Mouse (Mus musculus) hindbrain, embryonic 12.5 days (tissue): ENCODE data around the gene Dip2c. TPM values are rescaled to one million over a fixed set of nuclear protein-coding genes. Genes with fewer than 3 reads are reported as not detected.

Experiments
- ATAC-seq: fragments of 200-750 bp; cut with Nextera tagmentation; 2 replicates; pipeline ENCODE4 v1.8.0; 2017; ENCODE audit warnings: moderate TSS enrichment; ENCODE audit not compliant: low FRiP score
- H3K27ac ChIP-seq: fragments of 300-500 bp; sonication (generic); 2 replicates; pipeline ENCODE4 v1.5.1; 2016; ENCODE audit warnings: mild to moderate bottlenecking
- H3K27me3 ChIP-seq: fragments of 300-500 bp; sonication (generic); 2 replicates; pipeline ENCODE4 v1.6.1; 2016; ENCODE audit warnings: mild to moderate bottlenecking
- H3K36me3 ChIP-seq: fragments of 300-500 bp; sonication (generic); 2 replicates; pipeline ENCODE4 v1.6.1; 2016; ENCODE audit warnings: mild to moderate bottlenecking
- H3K4me1 ChIP-seq: fragments of 300-500 bp; sonication (generic); 2 replicates; pipeline ENCODE4 v1.6.1; 2016
- H3K4me2 ChIP-seq: fragments of 300-500 bp; sonication (generic); replicated peaks from 2 replicates; pipeline ENCODE4 v1.6.1; 2016; ENCODE audit warnings: mild to moderate bottlenecking
- H3K4me3 ChIP-seq: fragments of 300-500 bp; sonication (generic); 2 replicates; pipeline ENCODE4 v1.5.1; 2016; ENCODE audit warnings: mild to moderate bottlenecking
- H3K9ac ChIP-seq: fragments of 300-500 bp; sonication (generic); 2 replicates; pipeline ENCODE4 v1.6.1; 2016; ENCODE audit warnings: mild to moderate bottlenecking, moderate library complexity
- H3K9me3 ChIP-seq: fragments of 300-500 bp; sonication (generic); replicated peaks from 2 replicates; pipeline ENCODE4 v1.6.1; 2016; ENCODE audit warnings: mild to moderate bottlenecking
- WGBS: fragments of 180-500 bp; shearing (Covaris S2); methylation state at CpG from one replicate; pipeline ENCODE4 v1.1.7; 2016; 5-methylcytosine and 5-hydroxymethylcytosine counted together
- polyA plus RNA-seq: library from polyadenylated mRNA; unstranded; fragments of >200 nt; fragmentation: Nextera tagmentation; extraction: Ambion mirVana; gene quantifications from 2 replicates; pipeline ENCODE4 v1.2.1, GENCODE M21; 2016

Gene Dip2c
- polyA plus RNA-seq, 1 experiment from 2014 or later, result 12.7 TPM

- H3K27me3 ChIP-seq, result no peaks in the 10 kb centered on the region
- H3K27ac ChIP-seq, result no peak overlapping the region
- H3K4me2 ChIP-seq, result no peak overlapping the region
- WGBS, result 91% methylated on average over 4 of the region's 4 CpGs
- no peaks in the 10 kb centered on the region for H3K9me3 ChIP-seq
- H3K36me3 ChIP-seq, result no peaks in the 10 kb centered on the region
- no peak overlapping the region for H3K4me3 ChIP-seq
- ATAC-seq, result no peak
- no peaks in the 10 kb centered on the region for H3K4me1 ChIP-seq
- H3K9ac ChIP-seq, result no peak overlapping the region
Measured at GRCm38 (mm10) chr13:9340293-9340692, 64.0 kb downstream of the Dip2c start.

GRCm38 (mm10) chr13:9342696-9343095, 66.4 kb downstream of the Dip2c start:
- H3K4me1 ChIP-seq, result no peaks in the 10 kb centered on the region
- H3K4me2 ChIP-seq, result no peak overlapping the region
- H3K27me3 ChIP-seq, result no peaks in the 10 kb centered on the region
- H3K9ac ChIP-seq, result no peak overlapping the region
- WGBS, result 100% methylated on average over 1 of the region's 1 CpGs
- no peak overlapping the region for H3K27ac ChIP-seq
- H3K36me3 ChIP-seq, result no peaks in the 10 kb centered on the region
- no peak for ATAC-seq
- no peaks in the 10 kb centered on the region for H3K9me3 ChIP-seq
- H3K4me3 ChIP-seq, result no peak overlapping the region

DNA sequence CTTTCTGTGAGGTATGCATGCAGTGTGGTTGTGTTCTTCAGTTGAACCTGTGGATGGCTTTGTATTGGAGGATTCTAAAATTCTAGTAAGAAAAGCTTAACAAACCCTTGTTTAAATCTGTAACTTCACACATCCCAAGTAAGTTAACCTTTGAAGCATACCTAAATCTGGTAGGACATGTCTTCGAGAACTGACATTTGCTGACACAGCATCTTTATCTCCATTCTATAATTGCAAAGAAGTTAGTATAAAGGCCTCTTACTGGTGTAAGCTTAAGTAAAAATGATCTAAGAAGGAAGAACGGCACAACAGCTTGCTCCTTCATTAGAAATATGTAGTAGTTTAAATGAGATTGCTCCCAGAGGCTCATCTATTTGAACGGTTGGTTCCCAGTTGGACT, 71.1 kb downstream of the Dip2c start:
- Histone ChIP-seq H3K27me3 (no peaks in the 10 kb centered on the region), H3K9me3 (no peaks in the 10 kb centered on the region), H3K4me3 (no peak overlapping the region), H3K4me2 (no peak overlapping the region), H3K27ac (no peak overlapping the region), H3K4me1 (no peaks in the 10 kb centered on the region), H3K36me3 (no peaks in the 10 kb centered on the region), H3K9ac (no peak overlapping the region)
- 93% methylated on average over 3 of the region's 3 CpGs for WGBS
- ATAC-seq, result no peak

DNA sequence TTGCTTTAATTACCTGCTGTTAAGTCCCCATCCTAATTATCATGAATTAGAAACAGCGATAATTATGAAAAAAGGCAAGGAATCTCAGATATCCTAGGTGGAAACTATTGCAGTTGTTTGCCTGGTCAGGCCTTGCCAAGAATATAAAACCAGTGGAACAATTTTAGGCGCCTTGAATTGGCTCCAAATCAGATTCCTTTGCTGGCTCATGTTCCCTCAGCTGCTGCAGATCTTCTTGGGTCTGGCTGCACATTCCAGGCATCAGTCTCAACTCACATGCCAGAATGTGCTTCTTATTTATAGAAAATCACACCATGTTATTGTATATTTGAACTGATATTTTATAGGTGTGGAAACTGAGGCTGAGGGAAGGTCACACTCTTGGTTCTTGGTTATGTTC, 74.3 kb downstream of the Dip2c start:
- Histone ChIP-seq H3K4me1 (peaks cover 7% of the 10 kb centered on the region), H3K27me3 (no peaks in the 10 kb centered on the region), H3K4me3 (no peak overlapping the region), H3K4me2 (no peak overlapping the region), H3K9ac (no peak overlapping the region), H3K9me3 (no peaks in the 10 kb centered on the region), H3K36me3 (no peaks in the 10 kb centered on the region), H3K27ac (no peak overlapping the region)
- ATAC-seq, result no peak
- WGBS, result 91% methylated on average over 2 of the region's 2 CpGs

- H3K4me3 ChIP-seq, result no peak overlapping the region
- 90% methylated on average over 1 of the region's 1 CpGs for WGBS
- peaks cover 7% of the 10 kb centered on the region for H3K4me1 ChIP-seq
- no peak overlapping the region for H3K4me2 ChIP-seq
- no peak overlapping the region for H3K9ac ChIP-seq
- H3K27ac ChIP-seq, result no peak overlapping the region
- H3K36me3 ChIP-seq, result no peaks in the 10 kb centered on the region
- ATAC-seq, result no peak
- no peaks in the 10 kb centered on the region for H3K9me3 ChIP-seq
- no peaks in the 10 kb centered on the region for H3K27me3 ChIP-seq
Measured at GRCm38 (mm10) chr13:9353890-9354289, 77.6 kb downstream of the Dip2c start.

DNA sequence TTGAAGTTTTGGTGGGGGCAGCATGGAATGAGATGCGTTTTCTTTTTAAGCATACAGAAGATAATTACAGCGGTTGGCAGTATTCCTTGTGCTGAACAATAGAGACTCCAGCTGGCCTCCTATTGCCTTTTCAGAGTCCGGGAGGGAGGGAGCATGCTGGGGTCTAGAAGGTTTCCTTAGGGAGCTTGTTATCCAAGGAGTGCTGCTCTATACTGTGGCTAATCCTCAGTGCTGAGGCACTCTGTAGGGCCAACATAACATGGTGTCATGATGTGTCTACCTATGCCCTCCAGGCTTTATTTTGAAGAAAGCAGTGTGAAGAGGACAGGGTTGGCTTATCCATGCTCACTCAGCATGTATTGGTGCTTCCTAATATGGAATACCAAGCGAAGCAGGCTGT, 79.0 kb downstream of the Dip2c start:
- no peaks in the 10 kb centered on the region for H3K36me3 ChIP-seq
- H3K27me3 ChIP-seq, result no peaks in the 10 kb centered on the region
- no peaks in the 10 kb centered on the region for H3K9me3 ChIP-seq
- ATAC-seq, result peak; percentile 80
- H3K27ac ChIP-seq, result no peak overlapping the region
- WGBS, result 44% methylated on average over 4 of the region's 4 CpGs
- H3K9ac ChIP-seq, result no peak overlapping the region
- H3K4me3 ChIP-seq, result no peak overlapping the region
- peaks cover 7% of the 10 kb centered on the region for H3K4me1 ChIP-seq
- no peak overlapping the region for H3K4me2 ChIP-seq

- Histone ChIP-seq H3K9ac (no peak overlapping the region), H3K4me3 (no peak overlapping the region), H3K9me3 (no peaks in the 10 kb centered on the region), H3K27ac (no peak overlapping the region), H3K27me3 (no peaks in the 10 kb centered on the region), H3K4me2 (no peak overlapping the region), H3K4me1 (no peaks in the 10 kb centered on the region), H3K36me3 (no peaks in the 10 kb centered on the region)
- 84% methylated on average over 2 of the region's 2 CpGs for WGBS
- ATAC-seq, result no peak
Measured at GRCm38 (mm10) chr13:9361457-9361856, 85.1 kb downstream of the Dip2c start.

DNA sequence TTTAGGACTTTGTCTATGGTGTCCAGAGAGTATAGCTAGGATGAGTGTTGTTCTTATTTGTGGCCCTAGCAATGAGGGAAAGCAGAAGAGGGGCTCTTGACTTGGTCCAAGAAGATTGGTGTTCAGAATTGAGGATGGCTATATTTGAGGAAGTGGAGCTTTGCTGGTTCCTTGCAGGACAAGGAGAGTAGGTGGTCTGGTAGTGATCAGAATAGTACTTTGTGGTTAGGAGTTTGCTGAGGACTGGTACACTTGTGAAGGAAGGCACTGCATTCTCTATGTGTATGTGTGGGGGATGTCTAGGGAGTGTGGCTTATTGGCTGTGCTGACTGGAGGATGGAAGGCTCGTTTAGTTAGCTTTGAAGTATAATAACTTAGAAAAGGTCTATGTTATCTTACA, 95.1 kb downstream of the Dip2c start:
- Histone ChIP-seq H3K27ac (no peak overlapping the region), H3K9ac (no peak overlapping the region), H3K36me3 (no peaks in the 10 kb centered on the region), H3K9me3 (no peaks in the 10 kb centered on the region), H3K4me2 (no peak overlapping the region), H3K27me3 (no peaks in the 10 kb centered on the region), H3K4me1 (no peaks in the 10 kb centered on the region), H3K4me3 (no peak overlapping the region)
- no peak for ATAC-seq
- WGBS, result 76% methylated on average over 1 of the region's 1 CpGs

DNA sequence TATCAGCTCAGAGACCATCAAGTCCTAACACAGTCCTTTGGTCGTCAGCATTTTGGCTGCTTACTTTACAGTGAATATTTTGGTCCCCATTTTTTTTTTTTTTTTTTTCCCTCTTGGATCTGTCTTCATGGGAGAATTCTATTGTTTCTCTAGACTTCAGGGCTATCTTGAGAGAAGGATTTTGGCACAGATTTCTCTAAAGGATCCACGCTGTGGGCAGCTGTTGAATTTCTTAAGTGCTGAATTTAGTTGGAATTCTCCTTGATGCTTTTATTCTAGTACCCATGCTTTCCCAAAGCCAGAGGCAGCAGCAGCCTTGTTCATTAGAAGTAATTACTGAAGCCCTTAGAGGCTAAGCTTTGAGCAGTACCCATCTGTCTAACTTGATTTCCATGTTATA, 100.8 kb downstream of the Dip2c start:
- Histone ChIP-seq H3K9ac (no peak overlapping the region), H3K9me3 (no peaks in the 10 kb centered on the region), H3K4me3 (no peak overlapping the region), H3K36me3 (no peaks in the 10 kb centered on the region), H3K4me2 (no peak overlapping the region), H3K27me3 (no peaks in the 10 kb centered on the region), H3K27ac (no peak overlapping the region), H3K4me1 (no peaks in the 10 kb centered on the region)
- ATAC-seq, result no peak
- WGBS, result 71% methylated on average over 2 of the region's 2 CpGs

- Histone ChIP-seq H3K36me3 (no peaks in the 10 kb centered on the region), H3K4me2 (no peak overlapping the region), H3K27ac (no peak overlapping the region), H3K4me1 (no peaks in the 10 kb centered on the region), H3K9me3 (no peaks in the 10 kb centered on the region), H3K27me3 (no peaks in the 10 kb centered on the region), H3K4me3 (no peak overlapping the region), H3K9ac (no peak overlapping the region)
- no peak for ATAC-seq
- WGBS, result 90% methylated on average over 5 of the region's 5 CpGs
Measured at GRCm38 (mm10) chr13:9380740-9381410, 104.5 kb downstream of the Dip2c start.

- Histone ChIP-seq H3K4me3 (no peak overlapping the region), H3K36me3 (no peaks in the 10 kb centered on the region), H3K27ac (no peak overlapping the region), H3K4me2 (no peak overlapping the region), H3K9ac (no peak overlapping the region), H3K9me3 (peaks cover 3% of the 10 kb centered on the region; the same call in 1 of the 2 replicates), H3K4me1 (no peaks in the 10 kb centered on the region; the same call in none of the 2 replicates), H3K27me3 (no peaks in the 10 kb centered on the region)
- 89% methylated on average over 2 of the region's 2 CpGs for WGBS
- no peak for ATAC-seq
Measured at GRCm38 (mm10) chr13:9388017-9388416, 111.7 kb downstream of the Dip2c start.

GRCm38 (mm10) chr13:9389334-9389733, 113.0 kb downstream of the Dip2c start:
- H3K4me3 ChIP-seq, result no peak overlapping the region
- peaks cover 3% of the 10 kb centered on the region; the same call in 1 of the 2 replicates for H3K9me3 ChIP-seq
- ATAC-seq, result no peak
- H3K36me3 ChIP-seq, result no peaks in the 10 kb centered on the region
- no peaks in the 10 kb centered on the region for H3K27me3 ChIP-seq
- no peak overlapping the region for H3K9ac ChIP-seq
- H3K27ac ChIP-seq, result no peak overlapping the region
- no peak overlapping the region for H3K4me2 ChIP-seq
- H3K4me1 ChIP-seq, result no peaks in the 10 kb centered on the region; the same call in none of the 2 replicates
- 90% methylated on average over 1 of the region's 1 CpGs for WGBS

GRCm38 (mm10) chr13:9390204-9390804, 114.0 kb downstream of the Dip2c start:
- Histone ChIP-seq H3K4me3 (no peak overlapping the region), H3K36me3 (no peaks in the 10 kb centered on the region), H3K9ac (no peak overlapping the region), H3K27me3 (no peaks in the 10 kb centered on the region), H3K4me1 (no peaks in the 10 kb centered on the region; the same call in none of the 2 replicates), H3K4me2 (no peak overlapping the region), H3K27ac (no peak overlapping the region), H3K9me3 (peaks cover 3% of the 10 kb centered on the region; the same call in 1 of the 2 replicates)
- WGBS, result 71% methylated on average over 5 of the region's 5 CpGs
- 0 out of 2 replicates have a peak, but pooled peaks have one; percentile 29 for ATAC-seq
